Mouse (Mus musculus) hindbrain, embryonic 16.5 days (tissue): ENCODE results near the gene Mpig6b. TPM values are rescaled to one million over a fixed set of nuclear protein-coding genes. Genes with fewer than 3 reads are reported as not detected.
A peak's percentile ranks its signal among the peaks of the same experiment; 100 is the strongest.

Experiments
- ATAC-seq: fragments of 200-750 bp; cut with Nextera tagmentation; 2 replicates; pipeline ENCODE4 v1.8.0; 2017; ENCODE audit warnings: moderate TSS enrichment, moderate library complexity
- H3K27ac ChIP-seq: fragments of 300-500 bp; sonication (generic); 2 replicates; pipeline ENCODE4 v1.5.1; 2014; ENCODE audit warnings: low read depth, mild to moderate bottlenecking, control low read depth, low read length, moderate library complexity
- H3K27me3 ChIP-seq: fragments of 300-500 bp; sonication (generic); replicated peaks from 2 replicates; pipeline ENCODE4 v1.6.1; 2014; ENCODE audit warnings: low read length; ENCODE audit not compliant: control insufficient read depth, insufficient read depth
- H3K36me3 ChIP-seq: fragments of 300-500 bp; sonication (generic); 2 replicates; pipeline ENCODE4 v1.6.1; 2014; ENCODE audit warnings: mild to moderate bottlenecking, low read length, moderate library complexity, mixed read lengths; ENCODE audit not compliant: control insufficient read depth, insufficient read depth
- H3K4me1 ChIP-seq: fragments of 300-500 bp; sonication (generic); 2 replicates; pipeline ENCODE4 v1.6.1; 2014; ENCODE audit warnings: low read depth, low read length; ENCODE audit not compliant: control insufficient read depth, insufficient read depth
- H3K4me2 ChIP-seq: fragments of 300-500 bp; sonication (generic); 2 replicates; pipeline ENCODE4 v1.6.1; 2014; ENCODE audit warnings: mild to moderate bottlenecking, low read length, control low read depth, moderate library complexity
- H3K4me3 ChIP-seq: fragments of 300-500 bp; sonication (generic); 2 replicates; pipeline ENCODE4 v1.5.1; 2014; ENCODE audit warnings: mild to moderate bottlenecking, low read length, control low read depth, moderate library complexity
- H3K9ac ChIP-seq: fragments of 300-500 bp; sonication (generic); 2 replicates; pipeline ENCODE4 v1.6.1; 2014; ENCODE audit warnings: low read depth, mild to moderate bottlenecking, control low read depth, low read length, moderate library complexity
- H3K9me3 ChIP-seq: fragments of 300-500 bp; sonication (generic); 2 replicates; pipeline ENCODE4 v1.6.1; 2014; ENCODE audit warnings: mild to moderate bottlenecking, low read length, moderate library complexity; ENCODE audit not compliant: control insufficient read depth
- WGBS: fragments of 180-500 bp; shearing (Covaris S2); extraction: QIAGEN DNeasy Blood & Tissue Kit; methylation state at CpG from one replicate; pipeline ENCODE4 v1.1.7; 2014; 5-methylcytosine and 5-hydroxymethylcytosine counted together
- polyA plus RNA-seq: library from polyadenylated mRNA; unstranded; fragments of >200 nt; fragmentation: Nextera tagmentation; extraction: Ambion mirVana; gene quantifications from 2 replicates; pipeline ENCODE4 v1.2.1, GENCODE M21; 2015

Mpig6b gene
- polyA plus RNA-seq, 1 experiment from 2014 or later: 0.13 TPM

DNA sequence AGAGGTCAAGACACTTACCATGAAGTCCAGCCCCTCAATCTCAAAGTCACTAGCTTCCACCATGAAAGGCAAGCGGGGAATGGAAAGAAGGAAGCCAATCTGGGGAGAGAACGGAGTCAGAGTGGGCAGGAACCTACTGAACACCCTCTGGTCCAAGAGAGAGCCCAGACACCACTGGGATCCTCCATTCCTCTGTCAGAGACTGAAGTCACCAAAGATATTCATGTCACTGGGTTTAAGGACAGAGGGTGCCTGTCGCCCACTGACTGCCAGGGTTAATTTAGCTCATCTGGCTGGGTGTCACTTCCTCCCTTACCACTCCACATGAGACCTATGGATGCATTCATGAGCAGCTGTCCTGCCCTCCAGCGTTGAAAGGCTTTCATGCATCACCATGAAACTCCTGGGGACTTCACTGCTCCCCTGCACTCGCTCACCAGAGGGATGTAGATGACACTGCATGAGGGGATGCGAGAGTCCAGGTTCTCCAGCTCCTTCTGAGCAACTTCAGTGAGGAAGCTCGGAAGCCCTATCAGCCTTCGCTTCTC lies 33.6 kb downstream of the Mpig6b start:
- Histone ChIP-seq H3K4me2 (no peak overlapping the region), H3K4me1 (peaks cover 7% of the 10 kb centered on the region), H3K9me3 (no peaks in the 10 kb centered on the region), H3K9ac (no peak overlapping the region), H3K27me3 (no peaks in the 10 kb centered on the region), H3K27ac (no peak overlapping the region), H3K36me3 (no peaks in the 10 kb centered on the region), H3K4me3 (no peak overlapping the region)
- WGBS: 65% methylated on average over 8 of the region's 8 CpGs
- no peak for ATAC-seq

DNA sequence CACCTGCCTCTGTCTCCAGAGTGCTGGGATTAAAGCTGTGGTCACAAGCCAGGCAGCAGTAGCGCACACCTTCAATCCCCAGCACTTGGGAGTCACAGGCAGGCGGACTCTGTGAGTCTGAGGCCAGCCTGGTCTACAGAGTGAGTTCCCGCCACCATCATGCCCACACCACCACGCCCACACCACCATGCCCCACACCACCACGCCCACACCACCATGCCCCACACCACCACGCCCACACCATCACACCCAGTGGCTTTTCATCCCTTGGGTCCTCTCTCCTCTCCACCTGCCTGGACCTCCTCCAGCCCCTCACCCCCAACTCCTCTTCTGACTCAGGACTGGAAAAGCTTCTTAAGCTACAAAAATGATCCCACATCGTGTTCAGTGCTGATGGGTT lies 34.1 kb downstream of the Mpig6b start:
- Histone ChIP-seq H3K9me3 (no peaks in the 10 kb centered on the region), H3K27ac (no peak overlapping the region), H3K4me1 (peaks cover 10% of the 10 kb centered on the region), H3K4me2 (no peak overlapping the region), H3K27me3 (no peaks in the 10 kb centered on the region), H3K4me3 (no peak overlapping the region), H3K9ac (no peak overlapping the region), H3K36me3 (no peaks in the 10 kb centered on the region)
- 90% methylated on average over 7 of the region's 7 CpGs for WGBS
- no peak for ATAC-seq

DNA sequence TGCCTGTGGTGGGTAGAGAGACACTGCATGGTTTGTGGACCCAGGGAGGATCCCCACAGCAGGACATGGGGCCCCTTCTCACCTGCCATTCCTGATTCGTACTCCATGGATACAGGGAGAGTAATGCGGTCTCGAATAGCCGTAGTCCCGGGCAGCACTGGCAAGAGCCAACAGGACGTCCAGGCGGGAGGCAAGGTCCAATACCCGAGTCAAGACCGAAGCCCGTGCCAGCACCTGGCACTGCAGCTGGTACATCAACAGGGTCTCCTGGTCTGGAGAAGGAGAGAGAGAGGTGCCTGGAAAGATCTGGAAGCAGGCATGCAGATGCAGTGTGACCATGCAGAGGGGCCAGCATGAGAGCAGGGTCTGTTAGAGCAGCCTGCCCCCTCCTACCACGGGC lies 34.7 kb downstream of the Mpig6b start:
- Histone ChIP-seq H3K4me1 (peaks cover 10% of the 10 kb centered on the region), H3K27me3 (no peaks in the 10 kb centered on the region), H3K4me3 (no peak overlapping the region), H3K9me3 (no peaks in the 10 kb centered on the region), H3K4me2 (no peak overlapping the region), H3K9ac (no peak overlapping the region), H3K27ac (no peak overlapping the region), H3K36me3 (no peaks in the 10 kb centered on the region)
- no peak for ATAC-seq
- WGBS: 92% methylated on average over 11 of the region's 11 CpGs

DNA sequence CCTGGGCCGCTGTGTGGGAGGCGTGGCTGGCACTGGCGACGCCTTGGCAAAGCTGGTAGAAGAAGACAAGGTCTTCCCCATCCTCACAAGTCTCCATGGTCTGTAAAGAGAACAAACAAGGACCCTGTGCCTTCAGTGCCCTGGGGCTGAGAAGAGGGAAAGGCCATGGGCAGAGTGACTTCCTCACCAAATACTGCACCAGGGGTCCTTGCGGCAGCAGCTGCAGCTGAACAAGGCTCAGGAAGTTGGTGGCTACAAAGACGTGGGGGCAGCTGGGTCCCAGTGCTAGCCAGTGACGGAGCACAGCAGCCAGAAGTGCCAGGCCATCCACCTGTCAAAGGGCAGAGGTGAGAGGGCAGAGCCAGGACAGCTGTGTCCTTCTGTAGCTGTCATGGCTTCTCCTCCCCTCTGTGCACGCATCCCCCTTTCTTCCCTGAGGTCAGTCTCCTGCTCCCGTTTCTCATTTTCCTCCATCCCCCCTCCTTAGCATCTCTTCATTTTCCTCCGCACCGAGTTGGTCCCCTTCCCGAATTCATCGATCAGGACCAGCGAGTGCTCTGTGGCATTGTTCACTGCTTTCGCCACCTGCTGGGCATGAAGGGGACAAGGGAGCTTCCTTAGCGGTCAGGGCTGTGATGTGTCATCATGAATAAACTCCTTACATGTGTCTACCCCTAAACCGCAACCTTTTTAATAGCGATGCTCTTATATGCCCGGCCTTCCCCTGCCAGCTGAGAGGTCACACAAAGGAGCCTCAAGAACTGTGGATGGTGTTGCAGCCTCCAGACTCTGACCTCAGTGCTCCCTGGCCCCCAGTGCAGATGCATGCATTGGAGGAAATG lies 36.1 kb downstream of the Mpig6b start:
- Histone ChIP-seq H3K4me3 (peak overlapping the region; percentile 8; the same call in 1 of the 2 replicates), H3K4me1 (peaks cover 10% of the 10 kb centered on the region)
- 23% methylated on average over 19 of the region's 19 CpGs for WGBS

DNA sequence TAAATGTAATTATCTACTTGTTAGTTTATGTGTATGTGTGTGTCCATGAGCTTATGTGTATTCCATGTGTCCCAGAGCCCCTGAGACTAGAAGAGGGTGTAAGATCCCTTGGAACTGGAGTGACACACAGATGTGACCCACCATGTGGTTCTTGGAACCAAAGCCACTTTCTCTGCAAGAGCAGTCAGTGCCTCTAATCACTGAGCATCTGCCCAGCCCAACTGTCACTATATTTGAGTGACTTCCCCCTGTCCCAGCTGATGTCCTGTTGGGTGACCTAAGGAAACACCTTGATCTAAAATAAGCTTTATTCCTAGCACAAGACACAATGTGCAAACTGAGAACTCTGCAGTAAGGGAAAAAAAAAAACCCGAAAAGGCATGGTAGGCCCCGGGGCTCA lies 37.7 kb downstream of the Mpig6b start:
- H3K27ac ChIP-seq: no peak overlapping the region
- WGBS: 94% methylated on average over 2 of the region's 2 CpGs
- no peak for ATAC-seq
- no peak overlapping the region for H3K4me3 ChIP-seq
- H3K4me2 ChIP-seq: no peak overlapping the region
- H3K4me1 ChIP-seq: peaks cover 10% of the 10 kb centered on the region
- H3K9me3 ChIP-seq: no peaks in the 10 kb centered on the region
- no peaks in the 10 kb centered on the region for H3K27me3 ChIP-seq
- no peaks in the 10 kb centered on the region for H3K36me3 ChIP-seq
- no peak overlapping the region for H3K9ac ChIP-seq

More for the DNA sequence above, 36.1 kb downstream of the Mpig6b start:
- no peaks in the 10 kb centered on the region for H3K27me3 ChIP-seq
- peak overlapping the region; percentile 45 for H3K4me2 ChIP-seq
- ATAC-seq: peak; percentile 53
- no peak overlapping the region for H3K27ac ChIP-seq
- no peaks in the 10 kb centered on the region for H3K36me3 ChIP-seq
- H3K9ac ChIP-seq: peak overlapping the region; percentile 36
- no peaks in the 10 kb centered on the region for H3K9me3 ChIP-seq

DNA sequence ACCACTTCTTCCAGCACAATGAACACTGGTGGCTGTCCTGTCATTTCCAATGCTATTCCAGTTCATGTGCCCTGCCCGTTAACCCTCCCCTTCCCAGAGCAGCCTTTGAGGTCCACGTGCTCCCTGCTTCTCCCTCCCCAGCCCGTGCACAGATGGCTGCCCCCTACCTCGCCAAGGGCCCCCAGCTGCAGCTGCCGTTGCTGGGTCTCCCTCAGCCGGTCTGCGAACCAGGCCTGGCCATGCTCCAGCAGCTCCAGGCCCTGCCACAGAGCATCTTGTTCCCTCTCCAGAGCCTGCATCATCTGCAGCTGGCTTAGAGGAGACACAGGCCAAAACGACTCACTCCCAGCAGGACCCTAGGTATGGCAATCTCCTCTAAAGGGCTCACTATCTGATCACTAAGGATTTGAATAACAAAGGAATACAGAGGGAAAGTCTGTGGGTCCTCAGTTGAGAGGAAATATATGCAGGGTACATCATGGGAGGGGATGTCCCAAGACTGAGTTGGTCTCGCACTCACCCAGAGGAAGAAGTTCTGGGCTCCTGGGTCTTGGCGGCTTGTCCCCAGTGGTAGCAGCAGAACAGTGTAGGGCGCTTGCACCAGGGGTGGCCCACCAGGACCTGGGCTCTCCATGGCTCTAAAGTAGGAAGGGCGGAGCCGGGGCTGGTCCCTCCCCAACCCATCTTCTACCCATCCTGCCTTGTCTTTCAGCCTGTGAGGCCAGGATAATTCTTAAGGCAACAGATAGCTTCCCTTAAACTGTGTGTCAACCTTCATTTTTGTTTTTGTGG lies 38.5 kb downstream of the Mpig6b start, which contains the start of gene Sapcd1:
Gene Sapcd1 (minus strand): TSS at position 740 of the 792 bp plus-strand sequence.
- Histone ChIP-seq H3K4me3 (no peak within 1 kb of the TSS), H3K9ac (no peak within 1 kb of the TSS), H3K27me3 (no peaks in the 10 kb centered on the region), H3K27ac (peak within 1 kb of the TSS; percentile 59), H3K4me1 (peaks cover 10% of the 10 kb centered on the region), H3K9me3 (no peaks in the 10 kb centered on the region), H3K4me2 (peak within 1 kb of the TSS; percentile 12), H3K36me3 (no peaks in the 10 kb centered on the region)
- ATAC-seq: peak; percentile 67
- 33% methylated on average over 13 of the region's 13 CpGs for WGBS

DNA sequence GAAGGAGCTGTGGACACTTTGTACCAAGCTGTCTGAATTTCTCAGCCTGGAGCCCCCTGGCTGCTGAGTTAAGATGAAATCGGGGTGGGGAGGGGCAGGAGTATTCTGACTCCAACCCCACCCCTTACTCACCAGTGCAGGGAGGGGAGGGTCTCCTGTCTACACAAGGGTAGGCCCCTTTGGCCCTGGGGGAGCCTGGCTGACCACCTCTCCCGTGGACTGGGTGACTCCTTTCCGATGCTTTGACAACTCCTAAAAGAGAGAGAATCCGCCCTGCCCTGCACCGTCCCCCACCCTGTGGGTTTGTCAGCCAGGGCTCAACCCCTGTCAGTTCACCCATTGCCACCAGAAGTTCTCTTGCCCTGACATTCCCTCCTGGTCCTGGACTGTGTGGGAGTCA lies 39.8 kb downstream of the Mpig6b start:
- Histone ChIP-seq H3K4me2 (no peak overlapping the region), H3K9me3 (no peaks in the 10 kb centered on the region), H3K4me3 (no peak overlapping the region), H3K27me3 (no peaks in the 10 kb centered on the region), H3K27ac (no peak overlapping the region; the same call in 1 of the 2 replicates), H3K9ac (no peak overlapping the region), H3K4me1 (peaks cover 15% of the 10 kb centered on the region), H3K36me3 (no peaks in the 10 kb centered on the region)
- 73% methylated on average over 5 of the region's 5 CpGs for WGBS
- ATAC-seq: no peak

DNA sequence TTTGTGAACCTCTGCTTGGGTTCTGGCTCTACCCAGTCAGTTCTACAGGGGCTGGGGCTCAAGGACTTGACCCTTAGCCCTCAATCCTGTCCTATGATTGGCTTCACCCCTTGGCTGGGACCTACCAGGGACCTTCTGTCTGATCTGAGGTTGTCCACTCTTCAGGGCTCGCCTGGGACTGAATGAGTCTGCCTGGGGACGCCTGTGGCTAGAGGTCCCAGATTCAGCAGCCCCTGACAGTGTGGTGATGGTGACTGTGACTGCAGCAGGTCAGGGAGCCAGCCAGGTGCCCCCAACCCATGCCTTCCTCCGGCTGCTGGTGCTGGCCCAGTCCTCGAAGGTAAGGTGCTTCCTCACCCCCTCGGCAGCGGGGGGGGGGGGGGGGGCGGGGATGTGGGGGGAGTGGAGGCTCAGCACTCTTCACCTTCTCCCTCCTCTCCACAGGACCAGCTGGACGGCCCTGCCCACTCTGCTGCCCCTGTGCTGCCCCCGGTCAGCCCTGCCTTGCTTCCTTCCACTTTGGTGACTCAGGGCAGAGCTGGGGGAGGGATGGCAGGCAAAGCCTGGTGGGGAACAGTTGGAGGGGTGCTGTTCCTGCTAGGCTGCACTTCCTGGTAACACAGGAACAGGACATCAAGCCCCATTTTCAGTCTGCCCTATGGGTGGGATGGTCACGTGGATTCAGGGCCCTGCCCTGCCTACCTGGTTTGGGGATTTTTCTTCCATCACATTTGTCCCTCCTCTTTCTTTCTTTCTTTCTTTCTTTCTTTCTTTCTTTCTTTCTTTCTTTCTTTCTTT lies 41.1 kb downstream of the Mpig6b start:
- Histone ChIP-seq H3K9ac (no peak overlapping the region), H3K4me1 (peaks cover 13% of the 10 kb centered on the region), H3K36me3 (no peaks in the 10 kb centered on the region), H3K9me3 (no peaks in the 10 kb centered on the region), H3K4me3 (no peak overlapping the region), H3K27me3 (no peaks in the 10 kb centered on the region), H3K4me2 (no peak overlapping the region), H3K27ac (no peak overlapping the region)
- 59% methylated on average over 7 of the region's 10 CpGs for WGBS
- ATAC-seq: no peak
